Mouse (Mus musculus): ENCODE results near the gene Tmem268. TPM values are rescaled to one million over a fixed set of nuclear protein-coding genes. Genes with fewer than 3 reads are reported as not detected.

Tmem268 gene
- polyA plus RNA-seq, 1 experiment from 2014 or later: 5.3 TPM

- no peak for ATAC-seq (ENCODE audit: low read depth)
- H3K9me3 ChIP-seq (ENCODE audit: control insufficient read depth, low read length): no peaks in the 10 kb centered on the region
- no peak overlapping the region for H3K27ac ChIP-seq (replicated peaks; ENCODE audit: low read depth, low read length)
- no peak overlapping the region for H3K4me3 ChIP-seq (ENCODE audit: low read depth, low read length)
- no peaks in the 10 kb centered on the region for H3K27me3 ChIP-seq (replicated peaks; ENCODE audit: control insufficient read depth, insufficient read depth, low read length)
- H3K9ac ChIP-seq (ENCODE audit: low read depth, low read length): no peak overlapping the region
- DNase-seq (ENCODE audit: low spot score): no peak
- no peaks in the 10 kb centered on the region for H3K4me1 ChIP-seq (ENCODE audit: control insufficient read depth, insufficient read depth, low read length)
- no peak overlapping the region for H3K4me2 ChIP-seq (ENCODE audit: low read depth, low read length)
- WGBS: 90% methylated on average over 2 of the region's 2 CpGs
- no peaks in the 10 kb centered on the region for H3K36me3 ChIP-seq (ENCODE audit: control insufficient read depth, insufficient read depth, low read length)
Measured at GRCm38 (mm10) chr4:63633181-63633580, 74.6 kb downstream of the Tmem268 start.

Other genes starting within 250 kb of the Tmem268 start
- gene Orm1, start 214.2 kb upstream of the Tmem268 start, polyA plus RNA-seq (2014; fragmentation: Nextera tagmentation; extraction: Ambion mirVana): 0.84 and 2.5 TPM in 2 replicates
- not detected in 2 replicates for gene Orm3, start 202.6 kb upstream of the Tmem268 start, polyA plus RNA-seq (2014; fragmentation: Nextera tagmentation; extraction: Ambion mirVana)
- not detected in 2 replicates for gene Orm2, start 196.3 kb upstream of the Tmem268 start, polyA plus RNA-seq (2014; fragmentation: Nextera tagmentation; extraction: Ambion mirVana)
- gene Akna, start 155.4 kb upstream of the Tmem268 start, polyA plus RNA-seq (2014; fragmentation: Nextera tagmentation; extraction: Ambion mirVana): 5.2 and 5.9 TPM in 2 replicates
- 4.4 and 5.0 TPM in 2 replicates for gene Whrn, start 62.8 kb upstream of the Tmem268 start, polyA plus RNA-seq (2014; fragmentation: Nextera tagmentation; extraction: Ambion mirVana)
- 271 and 275 TPM in 2 replicates for gene Atp6v1g1, start 14.0 kb upstream of the Tmem268 start, polyA plus RNA-seq (2014; fragmentation: Nextera tagmentation; extraction: Ambion mirVana)
- gene Gm11213, start 46.5 kb downstream of the Tmem268 start, polyA plus RNA-seq (2014; fragmentation: Nextera tagmentation; extraction: Ambion mirVana): not detected in 2 replicates
- not detected in 2 replicates for gene Tex48, start 63.6 kb downstream of the Tmem268 start, polyA plus RNA-seq (2014; fragmentation: Nextera tagmentation; extraction: Ambion mirVana)
- gene Gm11214, start 104.6 kb downstream of the Tmem268 start, polyA plus RNA-seq (2014; fragmentation: Nextera tagmentation; extraction: Ambion mirVana): not detected in 2 replicates
- gene Tnfsf15, start 186.3 kb downstream of the Tmem268 start, polyA plus RNA-seq (2014; fragmentation: Nextera tagmentation; extraction: Ambion mirVana): 0.21 TPM in 1 of 2 replicates, not detected in the other